Mouse (Mus musculus): ENCODE data around the gene Wdr11. TPM values are rescaled to one million over a fixed set of nuclear protein-coding genes. Genes with fewer than 3 reads are reported as not detected.

The Wdr11 gene
- polyA plus RNA-seq, 1 experiment, result 17.3 TPM

DNA sequence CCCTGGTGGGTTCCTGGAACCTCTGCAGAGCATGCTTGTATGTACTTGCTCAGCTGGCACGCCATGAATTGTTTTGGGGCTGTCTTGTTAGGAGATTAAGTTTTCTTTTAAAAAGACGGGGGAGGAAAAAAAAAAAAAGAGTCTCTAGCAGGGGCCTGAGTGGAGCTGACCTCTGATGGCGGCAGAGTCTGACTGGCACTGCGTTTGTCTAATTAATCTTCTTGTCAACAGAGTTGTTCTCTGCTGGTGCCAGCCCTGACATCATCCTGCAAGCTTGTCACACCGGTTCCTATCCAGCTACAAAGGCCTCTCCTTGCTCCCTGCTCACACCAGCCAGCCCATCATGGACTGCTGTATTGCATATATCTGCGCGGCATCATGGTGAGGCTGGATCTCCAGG lies 60.1 kb downstream of the Wdr11 start:
- no peak for DNase-seq (ENCODE audit: low read depth, low spot score)
- WGBS, result 35% methylated on average over 7 of the region's 7 CpGs

DNA sequence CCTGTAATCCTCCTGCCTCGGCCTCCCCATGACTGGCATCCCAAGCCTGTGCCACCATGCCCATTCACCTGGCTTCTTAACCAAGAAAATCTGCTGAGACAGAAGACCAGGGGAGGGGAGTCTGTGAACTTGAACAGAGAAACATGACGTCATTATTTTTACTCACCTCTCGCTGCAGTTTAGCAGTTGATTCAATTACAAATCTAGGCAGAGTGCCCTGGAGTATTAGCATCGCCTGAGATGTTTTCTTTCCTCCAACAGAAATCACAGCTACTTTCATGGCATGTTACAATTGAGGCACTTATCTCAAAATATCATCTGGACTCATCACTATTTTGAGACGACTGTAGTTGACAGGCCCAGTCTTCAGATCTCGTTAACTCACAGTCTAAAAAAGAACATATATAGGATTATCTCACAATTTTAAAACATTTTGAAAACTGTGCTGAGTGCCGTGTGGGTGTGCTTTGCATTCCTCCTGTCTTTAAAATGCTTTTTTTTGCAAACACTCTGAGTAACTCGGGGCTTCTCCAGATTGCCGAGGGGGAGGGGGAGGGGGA lies 61.3 kb downstream of the Wdr11 start:
- WGBS, result 64% methylated on average over 9 of the region's 9 CpGs
- no peak for DNase-seq (ENCODE audit: low read depth, low spot score)

DNA sequence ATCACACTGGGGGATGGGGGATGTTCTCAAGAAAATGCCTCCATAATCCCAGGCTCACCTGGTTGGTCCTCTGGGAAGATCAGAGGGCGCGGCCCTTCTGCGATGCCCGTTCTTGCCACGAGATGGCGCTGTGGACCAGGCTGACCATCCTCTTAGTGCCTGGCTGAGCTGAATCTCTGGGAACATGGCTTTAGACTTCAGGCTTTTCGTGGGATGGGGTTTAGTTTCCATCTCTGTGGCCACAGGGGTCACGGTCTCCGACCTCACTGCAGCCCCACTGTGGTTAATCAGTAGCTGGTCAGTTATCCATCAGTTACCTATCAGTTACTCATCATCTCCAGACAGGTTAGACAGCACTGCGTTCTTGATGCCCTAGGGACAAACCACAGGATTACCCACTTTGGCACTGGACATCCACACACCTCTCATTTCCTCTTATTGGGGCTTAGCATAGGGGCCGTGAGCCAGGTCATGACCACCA lies 62.2 kb downstream of the Wdr11 start:
- 10% methylated on average over 11 of the region's 11 CpGs for WGBS
- no peak for DNase-seq (ENCODE audit: low read depth, low spot score)

DNA sequence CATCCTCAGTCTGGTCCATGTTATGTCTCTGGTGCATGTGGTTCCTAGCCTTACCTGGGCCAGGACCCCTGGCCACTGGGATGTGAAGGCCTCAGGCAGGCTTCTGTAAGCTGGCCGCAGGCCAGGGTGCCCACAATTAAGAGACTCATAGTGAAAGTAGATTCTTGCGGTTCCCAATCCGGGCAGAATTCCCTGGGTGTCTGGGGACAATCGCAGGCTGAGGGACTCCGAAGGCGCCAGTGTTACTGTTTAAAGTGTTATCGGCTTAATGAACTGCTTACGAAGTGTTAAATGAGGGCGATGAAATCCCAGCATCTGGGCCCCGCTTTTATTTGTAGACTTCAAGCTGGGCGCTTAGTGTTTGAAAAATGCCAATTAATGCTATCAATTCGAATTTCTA lies 63.3 kb downstream of the Wdr11 start:
- WGBS, result 82% methylated on average over 12 of the region's 12 CpGs
- no peak for DNase-seq (ENCODE audit: low read depth, low spot score)

DNA sequence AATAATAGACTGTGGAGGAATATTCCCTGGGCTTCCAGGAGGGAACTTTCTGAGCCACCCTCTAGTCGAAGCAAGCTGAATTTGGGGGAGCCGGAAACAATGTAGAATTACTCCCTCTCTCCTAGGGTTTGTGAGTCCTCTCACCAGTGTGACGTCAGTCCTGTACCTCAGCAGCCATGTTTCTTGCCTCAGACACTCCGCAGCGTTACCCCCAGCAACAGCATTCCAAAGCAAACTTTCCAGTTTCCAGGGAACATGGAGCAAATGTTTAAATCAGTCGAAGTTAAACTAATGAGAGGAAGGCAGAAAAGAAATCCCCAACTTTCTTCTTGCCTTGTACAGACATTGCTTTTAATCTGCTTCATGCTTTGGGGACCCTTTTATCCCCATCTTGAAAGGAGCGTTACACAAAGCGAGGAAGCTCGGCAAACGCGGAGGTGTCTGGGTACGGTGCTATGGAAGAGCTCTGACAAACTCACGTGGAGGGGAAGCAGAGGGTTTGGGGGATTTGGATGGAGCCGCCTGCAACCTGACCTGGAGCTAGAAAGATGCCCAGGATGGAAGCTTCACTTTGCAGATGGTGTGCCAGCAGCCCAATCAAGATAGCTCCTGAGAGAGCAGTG lies 64.1 kb downstream of the Wdr11 start:
- no peak for DNase-seq (ENCODE audit: low read depth, low spot score)
- WGBS, result 90% methylated on average over 14 of the region's 14 CpGs

DNA sequence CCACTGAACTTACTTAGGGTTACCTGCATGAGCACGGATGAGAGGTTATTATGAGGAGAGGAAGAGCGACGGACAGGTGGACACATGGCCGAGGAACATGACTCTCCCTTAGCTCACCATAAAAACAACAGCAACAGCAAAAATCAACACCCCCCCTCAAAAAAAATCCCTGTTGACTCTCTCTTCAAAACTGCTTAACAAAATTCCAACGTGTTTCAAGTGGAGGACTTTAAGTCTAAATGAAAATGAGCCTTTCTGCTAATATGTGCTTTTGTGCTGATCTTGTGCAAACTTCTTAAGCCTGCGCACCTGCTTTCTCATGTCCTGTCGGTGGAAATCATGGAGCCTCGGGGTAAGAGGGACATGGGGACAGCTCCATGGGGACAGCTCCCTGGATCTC lies 66.2 kb downstream of the Wdr11 start:
- DNase-seq (ENCODE audit: low read depth, low spot score), result no peak
- 86% methylated on average over 8 of the region's 8 CpGs for WGBS

DNA sequence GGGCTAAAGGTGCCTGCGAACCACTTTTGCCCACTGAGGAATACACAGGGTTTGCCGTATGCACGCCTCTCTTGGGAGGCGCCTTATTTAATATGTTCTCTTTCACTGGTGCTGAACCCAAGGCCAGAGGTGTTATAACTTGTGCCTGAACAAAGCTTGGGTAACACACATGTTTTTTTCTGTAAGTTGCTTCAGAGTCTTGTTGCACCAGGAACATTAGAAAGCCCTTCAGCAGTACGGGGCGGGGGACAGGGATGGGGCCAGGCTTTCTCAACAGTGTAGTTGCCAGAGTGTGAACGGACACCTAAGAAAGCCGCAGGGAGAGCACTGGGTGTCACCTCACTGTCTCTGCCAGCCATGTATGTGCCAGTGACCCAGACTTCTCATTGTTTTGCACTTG lies 68.1 kb downstream of the Wdr11 start:
- 92% methylated on average over 8 of the region's 8 CpGs for WGBS

DNA sequence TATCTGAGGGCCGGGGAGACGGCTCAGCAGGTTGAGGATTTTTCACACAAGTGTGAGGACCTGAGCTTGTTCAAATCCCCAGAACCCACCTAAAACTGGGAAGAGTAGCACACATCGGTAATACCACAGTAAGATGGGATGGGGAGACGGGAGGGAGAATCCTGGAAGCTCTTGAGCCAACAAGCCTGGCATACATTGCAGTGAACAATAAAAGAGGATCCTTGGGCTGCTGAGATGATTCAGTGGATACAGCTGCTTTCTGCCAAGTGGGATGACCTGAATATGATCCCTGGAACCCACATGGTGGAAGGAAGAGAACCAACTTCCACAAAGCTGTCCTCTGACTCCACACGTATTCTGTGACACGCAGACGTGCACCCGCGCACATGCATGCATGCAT lies 68.9 kb downstream of the Wdr11 start:
- 83% methylated on average over 9 of the region's 9 CpGs for WGBS
- DNase-seq (ENCODE audit: low read depth, low spot score), result no peak

More for the DNA sequence above, 68.1 kb downstream of the Wdr11 start:
- DNase-seq (ENCODE audit: low read depth, low spot score), result no peak

DNA sequence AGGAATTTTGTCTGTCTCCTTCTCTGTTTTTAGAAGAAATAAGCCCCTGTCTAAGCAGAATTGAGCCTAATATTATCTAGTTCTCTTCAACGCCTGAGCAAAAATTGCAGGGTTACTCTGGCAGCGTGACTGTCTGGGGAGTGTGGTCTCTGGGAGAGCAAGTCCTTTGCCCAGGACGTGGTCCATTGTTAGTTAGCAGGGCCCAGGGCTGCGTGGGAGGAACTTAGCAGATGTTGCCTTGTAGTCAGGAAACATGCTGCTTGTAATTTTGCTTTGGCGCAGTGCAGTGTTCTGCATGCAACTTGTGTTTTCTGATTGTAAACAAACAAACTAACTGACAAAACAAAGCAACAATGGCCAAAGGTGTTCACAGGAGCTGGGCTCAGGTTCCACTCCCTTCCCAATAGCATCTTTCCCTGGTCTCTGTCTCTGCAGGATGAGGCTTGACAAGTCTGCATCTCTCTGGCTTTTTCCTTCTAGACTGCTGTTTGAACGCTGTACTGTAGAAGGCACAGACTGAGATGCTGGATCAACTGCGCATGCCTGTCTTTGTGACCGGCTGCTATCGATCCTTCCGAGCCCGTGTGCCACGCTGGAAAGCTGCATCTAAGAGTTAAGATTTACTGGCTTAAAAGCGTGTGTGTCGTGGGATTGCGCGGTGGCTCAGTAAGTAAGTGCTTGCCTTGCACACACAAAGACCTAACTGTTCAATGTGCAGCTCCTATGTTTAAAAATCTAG lies 70.6 kb downstream of the Wdr11 start:
- 80% methylated on average over 16 of the region's 16 CpGs for WGBS
- no peak for DNase-seq (ENCODE audit: low read depth, low spot score)

DNA sequence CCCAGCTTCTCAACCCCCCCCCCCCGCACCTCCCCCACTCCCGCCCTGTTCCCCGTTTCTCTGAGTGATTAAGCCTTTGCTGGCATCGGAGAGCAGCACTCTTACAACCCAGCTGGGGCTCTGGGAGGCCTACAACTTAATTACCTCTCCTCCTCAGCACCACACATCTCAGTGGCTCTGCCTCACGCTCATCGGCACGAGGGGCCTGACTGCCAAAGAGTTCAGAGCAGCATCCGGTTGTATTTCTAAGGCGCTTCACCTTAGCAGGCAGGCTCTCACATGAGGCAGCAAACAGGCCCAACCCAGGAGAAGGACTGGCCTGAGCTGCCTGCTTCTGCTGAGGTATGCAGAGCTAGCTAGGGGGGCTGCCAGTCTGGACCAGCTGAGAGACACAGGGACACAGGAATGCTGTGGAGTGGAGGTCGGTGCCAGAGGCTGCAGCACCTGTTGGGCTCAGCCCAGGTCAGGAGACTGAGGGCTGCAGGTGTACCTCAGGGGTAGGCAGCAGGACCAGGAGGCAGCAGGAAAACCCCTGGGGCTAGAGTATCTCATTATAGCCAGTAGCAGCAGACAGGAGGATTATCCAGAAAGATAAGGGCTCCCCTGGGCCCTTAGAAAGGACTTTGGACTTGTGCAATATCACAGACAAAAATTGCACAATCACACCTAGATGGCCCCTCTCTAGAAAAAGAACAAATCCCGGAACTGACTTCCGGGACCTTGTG lies 72.3 kb downstream of the Wdr11 start:
- 12% methylated on average over 12 of the region's 12 CpGs for WGBS
- no peak for DNase-seq (ENCODE audit: low read depth, low spot score)

DNA sequence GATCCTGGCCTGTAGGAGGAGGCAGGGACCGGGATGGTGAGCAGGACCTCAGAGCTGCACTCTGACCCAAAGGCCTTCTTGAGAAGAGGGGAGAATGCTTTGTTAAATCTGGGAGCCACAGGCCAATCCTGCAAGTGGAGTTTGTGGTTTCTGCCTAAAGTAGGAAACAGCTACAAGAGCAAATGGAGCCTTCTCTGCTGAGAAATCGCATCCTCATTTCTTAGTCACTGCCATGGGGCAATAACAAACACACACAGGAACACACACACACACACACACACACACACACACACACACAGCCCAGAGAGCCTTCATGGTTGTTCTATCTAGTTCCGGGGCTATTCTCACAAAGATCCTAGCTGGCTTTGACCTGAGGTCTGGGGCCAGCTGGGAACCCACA lies 73.7 kb downstream of the Wdr11 start:
- DNase-seq (ENCODE audit: low read depth, low spot score), result no peak
- WGBS, result 67% methylated on average over 3 of the region's 3 CpGs

DNA sequence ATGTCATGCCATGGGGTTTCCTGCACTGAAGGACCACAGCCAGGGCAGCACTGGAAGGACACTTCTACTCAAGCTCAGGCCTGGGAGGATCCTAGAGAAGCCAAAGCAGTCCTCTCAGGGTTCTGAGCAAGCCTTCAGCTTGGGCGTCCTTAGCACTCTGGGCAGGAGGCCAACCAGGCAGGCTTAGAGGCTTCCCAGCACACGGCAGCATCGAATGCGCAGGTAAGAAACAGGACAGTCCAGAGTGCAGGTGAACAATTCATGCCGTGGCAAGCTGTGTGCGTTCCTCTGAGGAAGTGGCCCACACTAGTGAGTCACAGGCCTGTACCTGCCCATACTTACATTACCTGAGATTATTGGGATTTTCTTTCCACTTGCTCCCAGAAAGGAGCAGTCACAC lies 74.3 kb downstream of the Wdr11 start:
- WGBS, result 23% methylated on average over 6 of the region's 6 CpGs
- DNase-seq (ENCODE audit: low read depth, low spot score), result no peak

DNA sequence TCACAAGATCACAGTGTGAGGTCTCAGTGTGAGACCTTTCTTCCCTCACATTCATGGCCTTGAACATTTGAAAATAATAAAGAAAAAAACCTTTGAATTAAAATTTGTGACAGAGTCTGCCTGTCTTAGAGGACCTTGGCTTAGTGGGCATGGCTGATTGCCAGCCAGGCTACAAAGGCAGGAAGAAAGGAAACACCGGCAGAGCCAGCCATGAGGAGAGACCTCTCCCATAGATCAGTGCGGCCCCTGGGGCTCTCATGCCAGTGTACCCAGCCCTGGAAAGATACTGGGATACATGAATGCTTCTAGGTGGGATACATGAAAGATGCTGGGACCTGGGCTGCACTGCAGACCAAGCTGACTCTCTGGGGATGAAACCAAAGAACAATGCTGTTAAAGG lies 74.9 kb downstream of the Wdr11 start:
- 67% methylated on average over 2 of the region's 2 CpGs for WGBS
- no peak for DNase-seq (ENCODE audit: low read depth, low spot score)

DNA sequence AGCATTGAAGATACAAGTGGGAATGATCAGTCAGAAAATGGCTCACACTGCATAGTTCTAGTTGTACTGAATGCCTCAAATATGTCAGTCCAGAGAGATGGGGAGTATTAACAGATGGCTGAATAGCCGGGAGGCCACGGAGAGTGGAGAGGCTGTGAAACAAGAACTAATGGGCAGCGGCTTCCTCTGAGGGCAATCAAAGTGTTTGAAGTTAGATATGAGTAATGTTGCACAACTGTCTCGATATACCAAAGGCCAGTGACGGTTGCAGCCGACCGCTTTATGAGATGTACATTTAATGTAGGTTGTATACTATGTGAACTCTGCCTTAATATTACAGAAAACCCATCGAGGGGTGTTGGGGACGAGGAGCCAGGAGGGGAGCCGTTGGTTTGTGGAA lies 78.6 kb downstream of the Wdr11 start:
- 24% methylated on average over 10 of the region's 10 CpGs for WGBS
- DNase-seq (ENCODE audit: low read depth, low spot score), result no peak

DNA sequence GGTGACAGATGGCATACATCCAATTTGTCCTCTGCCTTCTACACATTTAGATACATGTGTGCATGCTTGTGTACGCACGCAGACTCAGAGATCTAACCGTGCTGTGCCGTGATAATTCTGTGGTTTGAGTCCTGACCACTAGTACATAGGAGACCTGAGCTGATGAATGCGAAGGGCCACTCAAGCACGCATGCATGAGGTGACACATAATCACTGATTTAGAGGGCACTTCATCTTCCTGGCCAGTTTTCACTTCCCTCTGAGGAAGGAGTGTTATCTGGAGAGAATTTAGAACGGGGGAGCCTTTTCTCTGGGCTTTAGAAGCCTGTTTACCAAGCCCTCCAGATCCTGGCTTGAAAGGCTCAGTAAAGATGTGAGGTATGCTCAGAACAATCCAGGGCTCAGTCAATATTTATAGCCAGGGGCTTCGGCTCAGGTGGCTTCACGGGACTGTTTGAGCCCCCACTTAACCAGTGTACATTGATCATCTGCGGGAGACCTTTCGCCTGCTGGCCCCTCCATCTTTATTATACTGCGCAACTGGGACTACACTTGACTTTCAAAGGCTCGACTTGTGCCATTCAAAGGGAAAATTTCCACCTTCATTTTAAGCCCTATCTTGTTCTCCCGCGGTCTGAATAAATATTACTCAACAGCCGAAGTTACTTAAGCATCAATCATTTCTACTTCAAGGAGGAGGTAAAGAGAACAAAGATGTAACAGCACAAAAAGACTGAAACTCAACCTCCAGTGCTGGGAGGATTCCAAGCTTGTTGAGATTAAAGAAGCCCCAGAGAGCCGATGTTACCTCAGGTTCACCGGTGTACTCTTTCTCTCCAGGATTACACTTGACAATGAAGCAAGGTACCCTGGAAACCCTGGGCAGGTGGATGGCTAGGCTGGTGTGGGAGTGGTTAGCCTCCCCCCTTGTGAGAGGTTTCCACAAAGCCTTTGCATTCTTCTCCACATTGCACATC lies 80.3 kb downstream of the Wdr11 start:
- no peak for DNase-seq (ENCODE audit: low read depth, low spot score)
- 79% methylated on average over 18 of the region's 18 CpGs for WGBS

DNA sequence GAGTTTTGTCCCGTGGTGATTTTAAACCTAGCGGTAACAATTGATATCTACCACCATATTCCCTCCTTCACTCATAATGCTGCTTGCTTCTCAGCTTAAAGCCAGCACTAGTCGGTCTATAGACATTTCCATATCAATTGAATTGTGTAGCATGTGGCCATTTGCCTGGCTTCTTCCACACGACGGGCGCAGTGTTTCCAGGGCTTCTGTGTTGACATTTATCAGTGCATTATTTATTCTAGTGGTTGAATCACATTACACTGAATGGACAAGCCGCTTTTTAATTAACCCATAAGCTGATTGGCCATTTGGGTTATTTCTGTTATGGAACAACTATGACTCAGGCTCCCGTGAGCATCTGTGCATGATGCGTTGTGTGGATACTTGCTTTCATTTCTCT lies 82.1 kb downstream of the Wdr11 start:
- DNase-seq (ENCODE audit: low read depth, low spot score), result no peak
- WGBS, result 83% methylated on average over 9 of the region's 9 CpGs

DNA sequence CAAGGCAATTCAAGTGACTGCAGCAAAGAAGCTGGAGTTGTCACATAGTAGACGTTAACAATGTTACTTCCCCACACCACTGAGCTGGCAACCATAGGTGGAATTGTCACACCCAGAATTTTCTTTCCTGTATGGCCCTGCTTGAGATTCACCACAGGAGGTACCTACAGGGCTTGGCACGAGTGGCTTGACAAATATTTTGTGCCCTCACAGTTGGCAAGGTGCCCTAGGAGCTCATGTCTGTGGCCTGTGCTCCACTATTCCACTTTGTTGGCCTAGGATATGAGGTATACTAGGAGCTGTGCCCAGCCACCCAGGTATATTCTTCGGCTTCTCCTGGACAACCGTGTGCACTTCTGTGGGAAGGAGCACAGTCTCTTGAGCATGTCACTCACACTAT lies 82.9 kb downstream of the Wdr11 start:
- DNase-seq (ENCODE audit: low read depth, low spot score), result no peak
- 56% methylated on average over 4 of the region's 4 CpGs for WGBS

DNA sequence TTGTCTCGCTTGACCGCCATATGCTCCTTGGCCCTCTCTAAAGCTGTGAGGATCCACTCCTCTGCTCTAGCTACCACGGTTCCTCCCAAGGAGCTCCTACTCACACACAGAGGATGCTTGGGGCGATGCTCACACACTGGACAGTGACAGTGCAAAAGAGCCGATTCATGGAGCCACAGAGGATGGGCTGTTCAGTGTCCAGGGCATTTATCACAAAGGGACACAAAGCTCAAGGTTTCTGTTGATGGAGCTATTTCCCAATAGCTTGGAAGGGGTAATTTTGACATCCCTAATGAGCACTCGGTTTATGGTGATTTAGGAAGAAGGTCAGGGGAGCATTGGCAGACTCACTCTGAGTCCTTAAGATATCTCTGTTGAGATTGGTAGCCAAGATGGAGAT lies 84.2 kb downstream of the Wdr11 start:
- DNase-seq (ENCODE audit: low read depth, low spot score), result no peak

DNA sequence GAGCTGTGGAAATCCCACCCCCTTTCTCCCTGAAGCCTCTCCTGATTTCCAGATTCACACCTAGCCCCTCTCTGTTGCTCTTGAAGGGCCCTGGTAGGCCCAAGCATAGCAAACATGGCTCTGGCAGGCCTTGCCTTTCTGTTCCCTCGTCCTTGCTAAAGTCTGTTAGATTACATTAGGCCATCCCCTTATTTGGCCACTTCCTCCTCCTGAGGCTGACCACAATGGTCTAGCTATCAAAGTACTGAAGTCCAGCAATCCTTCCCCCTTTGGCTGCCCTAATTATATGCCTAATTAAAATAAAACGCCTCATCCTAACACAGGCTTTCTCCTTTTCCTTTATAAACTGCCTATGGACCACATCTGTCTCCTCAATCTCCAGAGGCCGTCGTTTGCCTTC lies 85.5 kb downstream of the Wdr11 start:
- WGBS, result 79% methylated on average over 4 of the region's 4 CpGs
- no peak for DNase-seq (ENCODE audit: low read depth, low spot score)

More for the DNA sequence above, 84.2 kb downstream of the Wdr11 start:
- 93% methylated on average over 6 of the region's 6 CpGs for WGBS
